Mouse (Mus musculus) lung, embryonic 16.5 days (tissue): ENCODE data around the gene Sulf2. TPM values are rescaled to one million over a fixed set of nuclear protein-coding genes. Genes with fewer than 3 reads are reported as not detected.

Source experiments
- ATAC-seq: fragments of 200-750 bp; cut with Nextera tagmentation; 2 replicates; pipeline ENCODE4 v1.8.0; 2017; ENCODE audit warnings: low read depth, mild to moderate bottlenecking, moderate library complexity
- H3K27ac ChIP-seq: fragments of 300-500 bp; sonication (generic); 2 replicates; pipeline ENCODE4 v1.5.1; 2014; ENCODE audit warnings: mild to moderate bottlenecking, control low read depth, low read length
- H3K27me3 ChIP-seq: fragments of 300-500 bp; sonication (generic); 2 replicates; pipeline ENCODE4 v1.6.1; 2014; ENCODE audit warnings: low read depth, low read length, mixed read lengths; ENCODE audit not compliant: control insufficient read depth, insufficient read depth
- H3K36me3 ChIP-seq: fragments of 300-500 bp; sonication (generic); 2 replicates; pipeline ENCODE4 v1.6.1; 2014; ENCODE audit warnings: low read length; ENCODE audit not compliant: control insufficient read depth, insufficient read depth
- H3K4me1 ChIP-seq: fragments of 300-500 bp; sonication (generic); replicated peaks from 2 replicates; pipeline ENCODE4 v1.6.1; 2014; ENCODE audit warnings: low read length, mixed read lengths; ENCODE audit not compliant: control insufficient read depth, insufficient read depth
- H3K4me2 ChIP-seq: fragments of 300-500 bp; sonication (generic); 2 replicates; pipeline ENCODE4 v1.6.1; 2014; ENCODE audit warnings: low read depth, low read length, control low read depth
- H3K4me3 ChIP-seq: fragments of 300-500 bp; sonication (generic); 2 replicates; pipeline ENCODE4 v1.5.1; 2014; ENCODE audit warnings: mild to moderate bottlenecking, low read length, control low read depth
- H3K9ac ChIP-seq: fragments of 300-500 bp; sonication (generic); 2 replicates; pipeline ENCODE4 v1.6.1; 2014; ENCODE audit warnings: low read length, control low read depth
- H3K9me3 ChIP-seq: fragments of 300-500 bp; sonication (generic); 2 replicates; pipeline ENCODE4 v1.6.1; 2016; ENCODE audit warnings: low read length; ENCODE audit not compliant: control insufficient read depth
- WGBS: fragments of 180-500 bp; shearing (Covaris S2); extraction: QIAGEN DNeasy Blood & Tissue Kit; methylation state at CpG from one replicate; pipeline ENCODE4 v1.1.7; 2014; 5-methylcytosine and 5-hydroxymethylcytosine counted together
- polyA plus RNA-seq: library from polyadenylated mRNA; unstranded; fragments of >200 nt; fragmentation: Nextera tagmentation; extraction: Ambion mirVana; gene quantifications from 2 replicates; pipeline ENCODE4 v1.2.1, GENCODE M21; 2015

The Sulf2 gene
- polyA plus RNA-seq, 1 experiment from 2014 or later = 28.2 TPM

- Histone ChIP-seq H3K9ac (no peak overlapping the region), H3K36me3 (no peaks in the 10 kb centered on the region), H3K4me3 (no peak overlapping the region), H3K4me2 (no peak overlapping the region; the same call in 1 of the 2 replicates), H3K27me3 (peaks cover 4% of the 10 kb centered on the region), H3K9me3 (no peaks in the 10 kb centered on the region), H3K4me1 (peaks cover 43% of the 10 kb centered on the region), H3K27ac (no peak overlapping the region)
- ATAC-seq = no peak
- WGBS = 58% methylated on average over 10 of the region's 10 CpGs
These were observed 7.4 kb downstream of the Sulf2 start for GRCm38 (mm10) chr2:166147930-166148651.

GRCm38 (mm10) chr2:166146446-166146845 lies 9.0 kb downstream of the Sulf2 start:
- Histone ChIP-seq H3K4me1 (peaks cover 31% of the 10 kb centered on the region), H3K27me3 (no peaks in the 10 kb centered on the region), H3K4me2 (no peak overlapping the region), H3K27ac (no peak overlapping the region), H3K4me3 (no peak overlapping the region), H3K9ac (no peak overlapping the region), H3K9me3 (no peaks in the 10 kb centered on the region), H3K36me3 (no peaks in the 10 kb centered on the region)
- WGBS = 81% methylated on average over 7 of the region's 7 CpGs
- ATAC-seq = no peak

GRCm38 (mm10) chr2:166145031-166145430 lies 10.4 kb downstream of the Sulf2 start:
- Histone ChIP-seq H3K36me3 (no peaks in the 10 kb centered on the region), H3K4me3 (no peak overlapping the region), H3K4me1 (peaks cover 23% of the 10 kb centered on the region), H3K9ac (no peak overlapping the region), H3K27me3 (no peaks in the 10 kb centered on the region), H3K4me2 (no peak overlapping the region), H3K27ac (no peak overlapping the region), H3K9me3 (no peaks in the 10 kb centered on the region)
- ATAC-seq = no peak
- WGBS = 74% methylated on average over 8 of the region's 8 CpGs

GRCm38 (mm10) chr2:166143871-166144270 lies 11.6 kb downstream of the Sulf2 start:
- Histone ChIP-seq H3K36me3 (no peaks in the 10 kb centered on the region), H3K9ac (no peak overlapping the region), H3K27me3 (no peaks in the 10 kb centered on the region), H3K4me3 (no peak overlapping the region), H3K9me3 (no peaks in the 10 kb centered on the region), H3K4me2 (no peak overlapping the region), H3K4me1 (peaks cover 17% of the 10 kb centered on the region), H3K27ac (no peak overlapping the region)
- no peak for ATAC-seq
- WGBS = 77% methylated on average over 5 of the region's 5 CpGs

- Histone ChIP-seq H3K4me1 (peaks cover 7% of the 10 kb centered on the region), H3K27ac (no peak overlapping the region), H3K27me3 (peaks cover 2% of the 10 kb centered on the region; the same call in 1 of the 2 replicates), H3K36me3 (no peaks in the 10 kb centered on the region), H3K9me3 (no peaks in the 10 kb centered on the region), H3K4me3 (no peak overlapping the region), H3K4me2 (no peak overlapping the region), H3K9ac (no peak overlapping the region)
- 54% methylated on average over 19 of the region's 19 CpGs for WGBS
- ATAC-seq = peak; percentile 45; the same call in 1 of the 2 replicates
These were observed 12.8 kb downstream of the Sulf2 start for GRCm38 (mm10) chr2:166142561-166143112.

- Histone ChIP-seq H3K27me3 (peaks cover 4% of the 10 kb centered on the region; the same call in 1 of the 2 replicates), H3K4me3 (no peak overlapping the region), H3K9ac (no peak overlapping the region; the same call in 1 of the 2 replicates), H3K4me2 (no peak overlapping the region), H3K4me1 (peaks cover 7% of the 10 kb centered on the region), H3K36me3 (no peaks in the 10 kb centered on the region), H3K27ac (no peak overlapping the region), H3K9me3 (no peaks in the 10 kb centered on the region)
- ATAC-seq = no peak
- WGBS = 74% methylated on average over 1 of the region's 1 CpGs
These were observed 13.6 kb downstream of the Sulf2 start for GRCm38 (mm10) chr2:166141910-166142309.

GRCm38 (mm10) chr2:166141039-166141438 lies 14.4 kb downstream of the Sulf2 start:
- H3K9ac ChIP-seq = no peak overlapping the region

GRCm38 (mm10) chr2:166140427-166140826 lies 15.0 kb downstream of the Sulf2 start:
- no peak for ATAC-seq
- H3K4me1 ChIP-seq = peaks cover 13% of the 10 kb centered on the region
- H3K4me2 ChIP-seq = no peak overlapping the region
- no peak overlapping the region for H3K9ac ChIP-seq
- H3K9me3 ChIP-seq = no peaks in the 10 kb centered on the region
- peaks cover 4% of the 10 kb centered on the region; the same call in 1 of the 2 replicates for H3K27me3 ChIP-seq
- H3K27ac ChIP-seq = no peak overlapping the region
- H3K4me3 ChIP-seq = no peak overlapping the region
- no peaks in the 10 kb centered on the region for H3K36me3 ChIP-seq
- WGBS = 50% methylated on average over 9 of the region's 9 CpGs

More at GRCm38 (mm10) chr2:166141039-166141438, 14.4 kb downstream of the Sulf2 start:
- Histone ChIP-seq H3K36me3 (no peaks in the 10 kb centered on the region), H3K9me3 (no peaks in the 10 kb centered on the region), H3K4me1 (peaks cover 10% of the 10 kb centered on the region), H3K4me2 (no peak overlapping the region), H3K27me3 (peaks cover 4% of the 10 kb centered on the region; the same call in 1 of the 2 replicates), H3K4me3 (no peak overlapping the region), H3K27ac (no peak overlapping the region)
- 94% methylated on average over 6 of the region's 6 CpGs for WGBS
- ATAC-seq = no peak

GRCm38 (mm10) chr2:166138308-166138707 lies 17.2 kb downstream of the Sulf2 start:
- Histone ChIP-seq H3K4me2 (no peak overlapping the region), H3K36me3 (no peaks in the 10 kb centered on the region), H3K27ac (no peak overlapping the region), H3K27me3 (peaks cover 4% of the 10 kb centered on the region; the same call in 1 of the 2 replicates), H3K4me1 (peaks cover 13% of the 10 kb centered on the region), H3K9me3 (no peaks in the 10 kb centered on the region), H3K9ac (no peak overlapping the region), H3K4me3 (no peak overlapping the region)
- no peak for ATAC-seq
- WGBS = 46% methylated on average over 1 of the region's 1 CpGs
